In the genomic region with DNA sequence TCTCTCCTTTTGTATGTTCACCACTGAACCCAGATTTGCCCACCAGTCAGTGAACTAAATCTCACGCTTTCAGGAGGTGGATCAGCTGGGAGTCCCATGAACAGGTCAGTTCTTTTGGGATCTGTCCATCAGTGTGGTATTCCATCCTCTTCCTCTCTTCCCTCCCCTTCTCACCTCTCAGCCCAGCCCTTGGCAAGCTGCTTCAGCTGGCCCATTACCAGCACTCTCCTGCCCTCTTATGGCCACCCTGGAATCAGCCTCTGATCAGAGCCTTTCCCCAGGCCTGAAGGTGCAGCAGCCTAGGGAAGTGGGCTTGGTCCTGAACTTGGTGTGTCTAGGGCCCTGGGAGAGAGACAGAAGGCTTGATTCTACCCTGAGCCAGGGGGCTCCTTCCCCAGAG, we compare ENCODE assay signal across 9 mouse cellular contexts. TPM values are rescaled to one million over a fixed set of nuclear protein-coding genes. Genes with fewer than 3 reads are reported as not detected.
A peak's percentile ranks its signal among the peaks of the same experiment; 100 is the strongest.
DNase-seq lines count a peak whose midpoint lies in the region; ATAC-seq and TF ChIP-seq lines count a peak whose summit lies in the region.
"Had no signal": no experiment of that assay in that cellular context is flagged by ENCODE, and none has a peak within 500 bp of the region (broad histone marks: within the 10 kb centered on the region; RNA-seq: fewer than 3 reads in every experiment).

No protein-coding gene starts in this region.

- no peak overlapping the region for H3K27ac ChIP-seq in thymus, adult 2 months (ENCODE audit: control insufficient read depth, insufficient read depth, low read length)
- H3K27ac ChIP-seq in intestine, postnatal 0 days (ENCODE audit: low read depth, low read length), result no peak overlapping the region
- H3K27ac ChIP-seq in limb, embryonic 12.5 days, result no peak overlapping the region
- no peak overlapping the region for H3K27ac ChIP-seq in neural tube, embryonic 14.5 days (ENCODE audit: low read depth, low read length)
- H3K27ac ChIP-seq: midbrain, embryonic 12.5 days had no signal

- no peak for ATAC-seq in intestine, postnatal 0 days
- ATAC-seq in limb, embryonic 12.5 days (ENCODE audit: insufficient number of reproducible peaks, insufficient read depth, low FRiP score, low TSS enrichment, low read depth), result 0 out of 2 replicates have a peak, but pooled peaks have one; percentile 42
- peak; percentile 64 for ATAC-seq in neural tube, embryonic 14.5 days (ENCODE audit: low read depth)

- no peak for TF ChIP-seq POLR2A in thymus, adult 2 months (IDR thresholded peaks at IDR 0.05; ENCODE audit: control insufficient read depth, extremely low read depth, insufficient read depth, low read length, poor library complexity)

- DNase-seq in thymus, adult 2 months, result peak; percentile 29
- no peak for DNase-seq in thymus, adult 18-20 months
- DNase-seq in cerebellum, postnatal 10 days, result peak; percentile 93 to 95
- peak; percentile 43 to 59 for DNase-seq in gastrocnemius, adult 8-10 months (ENCODE audit: low spot score in 2 of 2)
- peak; percentile 60 for DNase-seq in urinary bladder, postnatal 25 days (ENCODE audit: low spot score)

- H3K36me3 ChIP-seq in thymus, adult 2 months (ENCODE audit: control insufficient read depth, insufficient read depth, low read length), result no peaks in the 10 kb centered on the region
- H3K36me3 ChIP-seq in intestine, postnatal 0 days (ENCODE audit: control insufficient read depth, insufficient read depth), result no peaks in the 10 kb centered on the region
- no peaks in the 10 kb centered on the region for H3K36me3 ChIP-seq in limb, embryonic 12.5 days
- H3K36me3 ChIP-seq in neural tube, embryonic 14.5 days (ENCODE audit: control insufficient read depth, insufficient read depth, low read length), result no peaks in the 10 kb centered on the region
- H3K36me3 ChIP-seq: midbrain, embryonic 12.5 days had no signal

- WGBS in thymus, adult 2 months, result 45% methylated on average over 1 of the region's 1 CpGs
- 43% methylated on average over 1 of the region's 1 CpGs for WGBS in intestine, postnatal 0 days
- WGBS in limb, embryonic 12.5 days, result 41% methylated on average over 1 of the region's 1 CpGs
- 29% methylated on average over 1 of the region's 1 CpGs for WGBS in neural tube, embryonic 14.5 days

- no peak overlapping the region for H3K9ac ChIP-seq in intestine, postnatal 0 days (ENCODE audit: low read depth, low read length)
- no peak overlapping the region for H3K9ac ChIP-seq in limb, embryonic 12.5 days (replicated peaks)
- no peak overlapping the region for H3K9ac ChIP-seq in neural tube, embryonic 14.5 days (replicated peaks; ENCODE audit: low read depth, low read length)
- H3K9ac ChIP-seq: midbrain, embryonic 12.5 days had no signal

- H3K4me2 ChIP-seq in intestine, postnatal 0 days (replicated peaks; ENCODE audit: low read depth), result no peak overlapping the region
- H3K4me2 ChIP-seq in limb, embryonic 12.5 days, result no peak overlapping the region
- H3K4me2 ChIP-seq in neural tube, embryonic 14.5 days (ENCODE audit: low read depth, low read length), result no peak overlapping the region
- H3K4me2 ChIP-seq: midbrain, embryonic 12.5 days had no signal

- no peaks in the 10 kb centered on the region for H3K4me1 ChIP-seq in thymus, adult 2 months (replicated peaks; ENCODE audit: control insufficient read depth, insufficient read depth, low read length)
- no peaks in the 10 kb centered on the region for H3K4me1 ChIP-seq in intestine, postnatal 0 days (replicated peaks; ENCODE audit: control insufficient read depth, insufficient read depth, low read length)
- H3K4me1 ChIP-seq in limb, embryonic 12.5 days (replicated peaks), result peaks cover 2% of the 10 kb centered on the region; the same call in 1 of the 2 replicates
- H3K4me1 ChIP-seq in neural tube, embryonic 14.5 days (ENCODE audit: control insufficient read depth, insufficient read depth, low read length), result no peaks in the 10 kb centered on the region

- H3K27me3 ChIP-seq in thymus, adult 2 months (ENCODE audit: control insufficient read depth, insufficient read depth, low read length), result no peaks in the 10 kb centered on the region
- peaks cover 6% of the 10 kb centered on the region; the same call in 1 of the 2 replicates for H3K27me3 ChIP-seq in intestine, postnatal 0 days (replicated peaks; ENCODE audit: control insufficient read depth, insufficient read depth, low read length)
- H3K27me3 ChIP-seq in limb, embryonic 12.5 days, result peaks cover 19% of the 10 kb centered on the region; the same call in 1 of the 2 replicates
- H3K27me3 ChIP-seq in neural tube, embryonic 14.5 days (ENCODE audit: control insufficient read depth, insufficient read depth, low read length), result no peaks in the 10 kb centered on the region

- H3K4me3 ChIP-seq in thymus, adult 2 months (ENCODE audit: control insufficient read depth, insufficient read depth, low read length), result no peak overlapping the region
- H3K4me3 ChIP-seq in intestine, postnatal 0 days (ENCODE audit: low read depth, low read length), result no peak overlapping the region
- no peak overlapping the region for H3K4me3 ChIP-seq in limb, embryonic 12.5 days (replicated peaks)
- H3K4me3 ChIP-seq in neural tube, embryonic 14.5 days (ENCODE audit: low read depth, low read length), result no peak overlapping the region
- H3K4me3 ChIP-seq: midbrain, embryonic 12.5 days had no signal

- no peaks in the 10 kb centered on the region for H3K9me3 ChIP-seq in intestine, postnatal 0 days (ENCODE audit: control insufficient read depth)
- no peaks in the 10 kb centered on the region for H3K9me3 ChIP-seq in limb, embryonic 12.5 days
- no peaks in the 10 kb centered on the region for H3K9me3 ChIP-seq in neural tube, embryonic 14.5 days (ENCODE audit: control insufficient read depth, low read length)
- H3K9me3 ChIP-seq: midbrain, embryonic 12.5 days had no signal

- TF ChIP-seq CTCF in thymus, adult 2 months (IDR thresholded peaks at IDR 0.05; ENCODE audit: borderline replicate concordance, control insufficient read depth, extremely low read depth, insufficient read depth, low read length, poor library complexity), result no peak
- peak; percentile 93 for TF ChIP-seq CTCF in intestine, postnatal 0 days (IDR thresholded peaks at IDR 0.05; ENCODE audit: low read depth)

RNA-seq across cellular contexts. Expression of a gene that starts 42.4 kb away (rescaled TPM):
- polyA plus RNA-seq in thymus, adult 2 months (2012; rRNA removed), result 0.66 and 0.89 TPM in 2 replicates
- total RNA-seq in gastrocnemius, adult 8-10 months (2022), result 1 to 10 TPM in 2 of 4 experiments, under 1 TPM in 2; 0.56 to 1.3 (median 1.1) TPM
- 0.78 and 0.99 TPM in 2 replicates for polyA plus RNA-seq in intestine, postnatal 0 days (2015; fragmentation: Nextera tagmentation; extraction: Ambion mirVana)
- 0.43 and 0.67 TPM in 2 replicates for polyA plus RNA-seq in limb, embryonic 12.5 days (2016; fragmentation: Nextera tagmentation; extraction: Ambion mirVana)
- 0.15 and 0.25 TPM in 2 replicates for polyA plus RNA-seq in neural tube, embryonic 14.5 days (2014; fragmentation: Nextera tagmentation; extraction: Ambion mirVana)

Comparison
In these comparisons a context has a peak if more than half of its experiments do, and no peak if none do; other contexts are left out.
1. DNase-seq: peak in thymus, adult 2 months (single experiment), cerebellum, postnatal 10 days (2 of 2), gastrocnemius, adult 8-10 months (2 of 2) and urinary bladder, postnatal 25 days (single experiment); none in thymus, adult 18-20 months (0 of 2).